Mouse (Mus musculus) olfactory bulb, adult 2 months (tissue): ENCODE results near the gene Stoml1.

ENCODE experiments used
- CTCF ChIP-seq: fragments of 200-500 bp; IDR thresholded peaks from 2 replicates; pipeline ENCODE4 v1.5.1; 2012; ENCODE audit warnings: low read depth, mild to moderate bottlenecking, low read length, moderate library complexity; ENCODE audit not compliant: insufficient read depth
- POLR2A ChIP-seq: fragments of 200-500 bp; IDR thresholded peaks from 2 replicates; pipeline ENCODE4 v1.6.1; 2012; ENCODE audit warnings: mild to moderate bottlenecking, low read depth, low read length, moderate library complexity; ENCODE audit not compliant: insufficient read depth

DNA sequence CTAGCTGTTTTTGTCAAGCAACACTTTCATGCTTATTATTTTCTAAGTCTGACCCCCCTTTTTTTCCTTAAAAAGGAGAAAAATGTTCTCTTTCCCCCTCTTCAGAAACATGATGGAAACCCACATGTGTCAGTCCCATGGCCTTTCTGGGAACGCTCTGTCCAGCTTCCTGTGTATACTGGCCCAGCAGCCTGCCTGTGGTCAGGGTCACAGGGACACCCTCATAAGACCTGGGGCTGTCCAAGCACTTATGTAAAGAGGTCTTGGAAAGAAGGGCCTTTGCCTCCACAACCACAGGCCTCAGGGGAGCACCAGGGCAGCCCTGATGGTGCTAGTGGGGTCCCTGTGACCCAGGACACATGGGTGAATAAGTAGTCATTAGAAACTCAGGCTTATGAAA is 36.1 kb downstream of the Stoml1 start:
- TF ChIP-seq POLR2A: no peak
- no peak for TF ChIP-seq CTCF
